Mouse (Mus musculus) frontal cortex, postnatal 14 days (tissue): ENCODE results near the gene Zic4.

ENCODE experiments used
- DNase-seq, 2 experiments: peaks; one replicate each; pipeline ENCODE4 v3.0.0; 2022; ENCODE audit warnings: low spot score in 2 of 2

Gene Zic4

GRCm38 (mm10) chr9:91379781-91380457 lies 17.7 kb downstream of the Zic4 start:
- DNase-seq: no peak

DNA sequence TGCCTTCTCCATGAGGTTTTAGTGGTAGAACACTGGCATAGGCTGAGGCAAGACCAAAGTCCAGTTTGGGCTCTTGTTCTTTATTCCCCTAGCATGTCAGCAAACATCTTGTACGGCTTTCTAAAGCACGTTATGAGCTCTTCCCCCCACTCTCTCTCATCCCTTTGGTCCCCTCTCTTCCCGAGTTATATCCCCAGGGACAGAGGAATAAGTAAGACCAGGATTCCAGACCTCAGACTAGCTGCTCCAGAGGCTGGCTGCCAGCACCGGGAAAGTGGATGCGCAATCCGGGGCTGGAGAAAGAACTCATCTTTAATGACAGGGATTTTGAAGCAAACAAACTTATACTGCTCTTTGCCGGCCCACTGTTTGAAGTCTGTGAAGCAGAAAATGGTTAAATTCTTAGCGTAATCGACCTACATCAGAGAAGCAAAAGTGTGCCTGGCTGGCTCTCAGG lies 18.3 kb downstream of the Zic4 start:
- DNase-seq: no peak

GRCm38 (mm10) chr9:91381284-91382110 lies 19.3 kb downstream of the Zic4 start:
- DNase-seq: no peak

DNA sequence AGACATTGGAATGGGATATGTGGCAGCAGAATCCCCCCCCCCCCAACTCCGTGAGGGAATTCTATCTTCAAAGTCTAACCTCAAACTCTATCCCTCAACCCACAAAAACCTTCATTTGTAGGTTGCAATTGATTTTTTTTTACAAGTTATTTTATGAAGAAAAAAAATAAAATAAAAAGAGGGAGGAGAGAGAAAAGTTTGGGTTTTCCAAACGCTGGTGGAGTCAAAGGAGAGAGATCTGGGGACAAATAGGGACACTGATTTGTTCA lies 19.8 kb downstream of the Zic4 start:
- DNase-seq: no peak

DNA sequence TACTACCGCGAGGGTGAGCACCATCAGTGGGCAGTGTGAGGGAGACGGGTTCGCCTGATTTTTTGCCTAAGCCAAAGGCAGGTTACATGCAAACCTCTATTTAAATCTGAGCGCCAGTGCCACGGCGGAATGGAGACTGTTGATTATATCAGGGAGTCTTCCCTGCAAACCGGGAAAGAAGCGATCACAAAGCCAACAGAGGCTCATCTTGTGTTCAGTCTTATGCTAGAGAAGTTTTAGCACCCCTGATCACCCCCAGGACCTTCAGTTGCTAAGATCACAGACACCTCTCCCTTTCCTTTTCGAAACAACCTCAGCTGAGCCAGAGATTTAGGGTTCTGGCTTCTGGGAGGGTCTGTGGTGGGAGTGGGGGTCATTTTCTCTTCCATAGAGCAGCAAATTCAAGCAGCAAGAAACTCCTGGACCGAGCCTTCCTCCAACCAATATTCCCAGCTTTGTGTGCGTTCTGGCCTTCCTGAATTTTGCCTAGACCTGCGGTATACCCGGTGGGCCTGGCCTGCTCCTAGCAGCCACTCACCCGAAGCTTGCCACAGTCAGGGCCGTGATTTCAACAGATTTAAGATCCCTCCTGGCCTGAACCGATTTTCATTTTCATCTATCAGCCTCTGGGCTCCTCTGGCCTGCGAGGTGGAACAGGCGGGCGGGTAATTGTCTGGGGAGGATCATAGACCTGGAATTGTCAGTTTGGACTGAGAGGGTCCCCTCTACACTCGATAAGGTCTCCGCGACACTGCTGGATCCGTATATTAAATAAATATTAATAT lies 20.4 kb downstream of the Zic4 start:
- DNase-seq: no peak

DNA sequence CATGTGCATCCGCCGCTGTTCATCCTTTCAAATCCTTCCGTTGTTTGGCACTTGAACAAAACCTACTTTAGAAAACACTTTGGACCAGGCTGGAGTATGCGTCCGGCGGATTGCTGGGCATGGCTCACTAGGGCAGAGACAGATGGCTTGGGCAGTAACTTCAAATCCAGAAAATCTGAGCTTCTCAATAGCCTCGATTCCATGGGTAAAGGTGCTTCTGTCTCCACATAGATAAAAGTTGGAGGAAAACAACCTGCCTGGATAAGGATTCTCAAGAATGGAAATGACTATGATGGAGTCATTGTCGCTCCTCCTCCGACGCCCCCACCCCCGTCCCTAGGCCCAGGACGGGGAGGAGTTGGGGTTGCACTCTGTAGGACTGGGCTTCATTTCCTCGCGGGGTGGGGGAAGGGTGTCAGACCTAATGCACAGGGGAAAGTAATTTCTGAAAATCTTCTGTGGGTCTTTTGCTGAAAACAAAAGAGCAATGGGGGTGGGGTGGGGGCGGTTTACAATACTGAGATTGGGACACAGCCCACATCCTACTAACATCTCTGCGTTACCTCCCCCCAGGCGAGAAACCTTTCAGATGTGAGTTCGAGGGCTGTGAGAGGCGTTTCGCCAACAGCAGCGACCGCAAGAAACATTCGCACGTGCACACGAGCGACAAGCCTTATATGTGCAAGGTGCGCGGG lies 21.4 kb downstream of the Zic4 start:
- DNase-seq: no peak

DNA sequence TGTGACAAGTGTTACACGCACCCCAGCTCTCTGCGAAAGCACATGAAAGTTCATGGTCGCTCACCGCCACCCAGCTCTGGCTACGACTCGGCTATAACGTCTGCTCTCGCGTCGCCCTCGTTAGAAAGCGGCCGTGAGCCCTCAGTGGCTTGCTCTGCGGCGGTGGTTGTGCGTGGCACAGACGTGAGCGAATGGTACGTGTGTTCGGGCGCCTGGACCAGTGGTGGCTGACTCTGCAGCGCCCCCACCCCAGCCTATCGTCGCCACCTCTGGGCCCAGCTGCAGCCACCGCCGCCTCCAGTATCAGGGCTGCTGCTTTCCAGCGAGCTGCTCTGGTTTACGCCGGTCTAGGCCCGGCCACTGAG lies 21.9 kb downstream of the Zic4 start:
- no peak for DNase-seq

- no peak for DNase-seq
Measured at GRCm38 (mm10) chr9:91384693-91385560, 22.7 kb downstream of the Zic4 start.

DNA sequence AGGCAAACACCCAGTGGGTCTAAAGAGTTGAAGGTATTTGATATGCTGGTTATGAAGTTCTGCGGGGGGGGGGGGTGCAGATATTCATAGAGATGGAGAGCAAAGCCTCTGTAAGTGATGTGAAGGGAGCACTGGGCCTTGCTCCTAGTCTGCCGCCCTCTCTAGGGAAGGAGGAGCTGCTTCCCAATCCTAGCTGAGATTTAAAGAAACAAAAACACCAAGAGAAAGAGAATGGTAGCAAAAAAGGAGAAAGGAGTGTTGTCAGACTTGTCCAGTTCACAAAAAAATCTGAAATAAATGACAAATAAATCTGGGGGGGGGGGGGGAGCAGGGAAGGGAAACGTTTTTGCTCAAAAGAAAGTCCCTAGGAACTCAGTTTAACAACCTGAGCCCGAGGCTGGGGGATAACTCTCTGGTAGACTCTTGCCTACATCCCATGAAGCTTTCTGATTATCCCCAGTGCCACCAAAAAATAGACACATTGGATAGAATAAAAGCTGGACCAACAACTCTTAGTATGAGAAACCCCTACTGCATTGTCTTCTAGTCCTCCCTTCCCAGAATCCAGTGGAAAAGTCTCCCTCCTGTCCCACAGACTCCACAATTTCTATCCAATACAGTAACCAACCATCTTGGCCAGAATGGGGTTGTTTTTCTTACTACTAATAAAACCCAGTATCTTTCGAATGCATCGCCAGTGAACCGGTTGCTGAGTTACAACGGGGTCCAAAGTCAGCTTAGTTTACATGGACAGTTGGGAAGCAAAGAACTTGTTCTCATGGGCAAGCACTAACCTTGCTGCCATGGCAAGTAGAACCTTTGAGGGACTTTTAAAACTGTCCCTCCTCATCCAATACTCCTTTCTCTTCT lies 23.6 kb downstream of the Zic4 start:
- DNase-seq: no peak

DNA sequence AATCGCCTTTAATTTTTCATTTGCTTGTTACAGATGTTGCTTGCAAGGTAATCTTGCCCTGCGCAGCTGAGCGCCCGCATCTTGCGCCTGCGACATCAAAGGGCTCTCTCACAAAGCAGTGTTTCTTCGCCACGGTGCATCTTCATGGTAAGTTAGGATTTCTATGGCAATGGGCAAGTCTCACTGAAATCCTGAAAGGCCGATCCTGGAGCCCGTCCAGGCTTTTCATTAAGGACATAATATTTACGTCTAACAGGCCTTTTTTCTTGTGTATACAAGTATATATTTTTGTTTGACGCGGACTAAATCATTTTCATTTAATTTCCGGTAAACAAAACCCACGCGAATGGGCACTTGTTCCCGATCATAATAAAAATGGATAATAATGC lies 24.3 kb downstream of the Zic4 start:
- no peak for DNase-seq

GRCm38 (mm10) chr9:91386891-91387739 lies 24.9 kb downstream of the Zic4 start:
- DNase-seq: no peak

GRCm38 (mm10) chr9:91387740-91388080 lies 25.5 kb downstream of the Zic4 start:
- DNase-seq: no peak

GRCm38 (mm10) chr9:91388173-91388572 lies 26.0 kb downstream of the Zic4 start:
- DNase-seq: no peak

- no peak for DNase-seq
Measured at GRCm38 (mm10) chr9:91393376-91394068, 31.3 kb downstream of the Zic4 start.

- DNase-seq: no peak
Measured at GRCm38 (mm10) chr9:91394211-91394646, 32.0 kb downstream of the Zic4 start.

DNA sequence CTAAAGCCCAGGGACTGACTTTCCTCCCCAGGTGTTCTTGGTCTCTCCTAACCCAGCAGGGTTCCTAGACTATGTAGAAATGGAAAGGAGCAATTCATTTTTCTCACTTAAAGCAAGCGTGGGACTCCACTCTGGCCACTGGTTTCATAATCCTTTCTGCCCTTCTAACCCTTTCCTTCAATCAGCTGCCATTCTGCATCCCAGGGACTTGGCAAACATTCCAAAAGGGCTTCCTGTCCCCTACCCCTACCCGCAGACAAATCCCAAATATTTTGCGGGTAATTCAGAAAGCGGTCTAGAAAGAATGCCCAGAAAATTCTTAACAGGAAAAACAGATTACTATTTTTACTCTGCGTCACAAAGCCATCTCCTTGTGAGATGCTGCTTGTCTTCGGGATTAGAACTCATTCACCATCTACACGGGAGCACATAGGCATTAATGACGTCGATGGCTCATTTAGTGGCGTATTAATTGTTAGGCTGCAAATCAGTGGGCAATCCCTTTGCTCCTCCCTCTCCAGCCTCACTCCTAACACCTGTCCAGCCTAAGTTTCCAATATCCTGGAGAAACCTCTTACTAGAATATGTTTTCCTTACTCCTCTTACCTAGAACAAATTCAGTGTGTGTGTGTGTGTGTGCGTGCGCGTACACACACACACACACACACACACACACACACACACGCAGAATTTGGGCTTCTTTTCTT lies 33.0 kb downstream of the Zic4 start:
- DNase-seq: no peak

DNA sequence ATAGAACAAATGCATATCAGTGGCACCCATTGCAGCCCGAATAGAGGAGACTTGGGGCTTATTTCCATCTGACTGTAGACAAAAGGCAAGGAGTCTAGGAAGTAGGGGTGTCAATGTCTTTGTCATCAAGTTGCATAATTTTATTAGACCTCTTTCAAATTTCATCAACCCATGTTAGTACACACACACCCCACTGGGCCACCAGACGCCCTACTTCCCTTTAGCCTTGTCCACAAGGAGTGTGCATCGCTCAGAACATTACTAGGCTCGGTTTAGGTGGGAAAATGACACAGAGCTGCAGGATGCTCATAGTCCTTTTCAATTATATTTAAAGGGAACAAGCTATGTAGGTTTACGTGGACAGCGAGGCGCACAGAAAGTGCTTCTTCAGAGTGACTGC lies 37.8 kb downstream of the Zic4 start:
- DNase-seq: no peak

DNA sequence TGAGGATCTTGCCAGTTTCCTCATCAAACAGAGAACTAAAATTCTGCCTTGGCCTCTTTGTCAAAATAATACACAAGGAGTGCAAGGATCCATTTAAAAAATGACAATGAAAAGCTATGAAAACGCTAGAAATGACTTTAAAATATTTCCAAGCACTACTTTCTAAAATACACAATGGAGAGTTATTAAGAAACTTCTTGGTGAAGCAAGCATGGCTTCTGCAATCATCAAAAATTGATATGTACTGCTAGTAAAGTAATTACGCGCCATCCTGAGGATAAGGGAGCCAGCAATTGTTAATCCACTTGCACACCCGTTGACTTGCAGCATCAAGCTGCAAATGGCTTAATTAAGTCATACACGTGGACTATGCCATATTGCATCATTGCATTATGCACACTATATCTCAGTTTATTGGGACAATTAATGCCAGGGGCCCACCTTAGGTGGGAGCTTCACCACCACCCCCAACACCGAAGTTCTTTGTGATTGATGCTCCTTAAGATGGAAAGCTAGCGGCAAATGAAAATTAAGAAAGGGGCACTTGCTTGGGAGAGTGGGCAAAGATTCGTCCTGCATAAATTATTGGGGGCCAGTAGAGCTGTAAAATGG lies 38.4 kb downstream of the Zic4 start:
- DNase-seq: no peak
